Comparison of ENCODE assay signal across 22 mouse cellular contexts in the genomic region with DNA sequence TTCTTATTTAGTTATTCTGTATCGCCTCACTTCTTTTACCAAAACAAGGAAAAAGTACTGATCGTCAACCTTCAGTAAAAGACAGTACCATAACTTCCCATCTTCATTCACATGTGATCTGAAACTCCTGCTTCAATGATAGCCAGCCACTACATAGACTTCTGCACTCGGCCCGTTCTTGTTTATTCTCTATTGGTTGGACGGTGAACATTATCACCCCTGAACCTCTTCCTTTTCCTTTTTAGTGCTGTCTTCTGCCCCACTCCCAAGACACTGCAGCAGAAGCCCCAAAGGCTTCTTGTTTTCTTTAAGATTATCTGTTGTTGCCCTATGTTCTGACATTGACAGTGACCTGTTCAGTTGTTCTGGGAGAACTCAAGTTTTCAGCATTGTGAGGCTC. TPM values are rescaled to one million over a fixed set of nuclear protein-coding genes. Genes with fewer than 3 reads are reported as not detected.
"Had no signal": no experiment of that assay in that cellular context is flagged by ENCODE, and none has a peak within 500 bp of the region (broad histone marks: within the 10 kb centered on the region; RNA-seq: fewer than 3 reads in every experiment).

No protein-coding gene starts in this region.

- H3K4me2 ChIP-seq: lung, embryonic 14.5 days; midbrain, embryonic 11.5 days; midbrain, embryonic 13.5 days; midbrain, embryonic 15.5 days; neural tube, embryonic 12.5 days; stomach, embryonic 15.5 days had no signal

- H3K4me1 ChIP-seq: midbrain, embryonic 13.5 days; midbrain, embryonic 15.5 days; neural tube, embryonic 12.5 days; stomach, embryonic 15.5 days had no signal

- H3K9me3 ChIP-seq: megakaryocyte, embryonic 14.5 days; midbrain, embryonic 13.5 days; midbrain, embryonic 15.5 days; neural tube, embryonic 12.5 days; stomach, embryonic 15.5 days had no signal

- DNase-seq: lung, embryonic 14.5 days; lung, postnatal 10 days; lung, postnatal 4 days; right cerebral cortex, postnatal 14 days; thymus, adult 2 months; thymus, postnatal 25 days; thymus, postnatal 4 days had no signal

- H3K4me3 ChIP-seq: megakaryocyte, embryonic 14.5 days; midbrain, embryonic 13.5 days; midbrain, embryonic 15.5 days; neural tube, embryonic 12.5 days; stomach, embryonic 15.5 days had no signal

- H3K27me3 ChIP-seq: megakaryocyte, embryonic 14.5 days; midbrain, embryonic 13.5 days; midbrain, embryonic 15.5 days; neural tube, embryonic 12.5 days; stomach, embryonic 15.5 days had no signal

- H3K36me3 ChIP-seq: midbrain, embryonic 13.5 days; midbrain, embryonic 15.5 days; neural tube, embryonic 12.5 days; stomach, embryonic 15.5 days had no signal

- ATAC-seq: midbrain, embryonic 13.5 days; midbrain, embryonic 15.5 days had no signal

- H3K27ac ChIP-seq: midbrain, embryonic 13.5 days; midbrain, embryonic 15.5 days; neural tube, embryonic 12.5 days; stomach, embryonic 15.5 days; stomach, postnatal 0 days had no signal

- H3K9ac ChIP-seq: lung, embryonic 14.5 days; midbrain, embryonic 13.5 days; midbrain, embryonic 15.5 days; neural tube, embryonic 12.5 days; stomach, embryonic 15.5 days had no signal

RNA-seq across cellular contexts. Expression of a gene that starts 9.6 kb away (rescaled TPM):
- total RNA-seq: midbrain, postnatal 0 days; monocyte, adult 5-6 weeks; neutrophil, adult 5-6 weeks had no signal
- polyA plus RNA-seq: lung, embryonic 14.5 days; lung, embryonic 16.5 days; midbrain, embryonic 11.5 days; midbrain, embryonic 13.5 days; midbrain, embryonic 15.5 days; neural tube, embryonic 14.5 days; spleen, adult 2 months; stomach, embryonic 15.5 days; stomach, postnatal 0 days; thymus, adult 2 months; urinary bladder, adult 2 months had no signal

RNA-seq across cellular contexts. Expression of a gene that starts 12.2 kb away (rescaled TPM):
- total RNA-seq: midbrain, postnatal 0 days; monocyte, adult 5-6 weeks; neutrophil, adult 5-6 weeks had no signal
- polyA plus RNA-seq: lung, embryonic 14.5 days; lung, embryonic 16.5 days; midbrain, embryonic 11.5 days; midbrain, embryonic 13.5 days; midbrain, embryonic 15.5 days; midbrain, postnatal 0 days; neural tube, embryonic 12.5 days; neural tube, embryonic 14.5 days; spleen, adult 2 months; stomach, embryonic 15.5 days; stomach, postnatal 0 days; testis, adult 2 months; thymus, adult 2 months; urinary bladder, adult 2 months had no signal
